Comparison of ENCODE assay signal across 31 mouse cellular contexts in the genomic region with DNA sequence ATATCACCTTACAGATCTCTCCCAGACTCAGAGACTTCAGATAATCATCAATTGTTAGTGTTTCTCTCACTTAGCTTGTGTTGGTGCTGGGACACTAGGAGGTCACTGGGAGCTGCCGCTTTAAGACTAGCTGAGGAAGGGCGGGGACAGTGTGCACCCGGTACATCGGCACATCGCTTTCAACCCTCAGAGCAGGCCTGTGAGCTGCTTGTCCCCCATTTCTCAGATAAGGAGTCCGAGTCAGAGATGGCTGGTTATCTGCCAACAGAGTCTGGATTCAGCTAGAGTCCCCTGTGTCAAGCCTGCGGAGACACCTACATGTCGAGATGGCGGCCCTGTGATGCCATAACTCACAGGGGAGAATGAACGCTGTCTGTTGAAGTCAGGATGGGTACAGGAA. TPM values are rescaled to one million over a fixed set of nuclear protein-coding genes. Genes with fewer than 3 reads are reported as not detected.
DNase-seq lines count a peak whose midpoint lies in the region; ATAC-seq and TF ChIP-seq lines count a peak whose summit lies in the region.
"Had no signal": no experiment of that assay in that cellular context is flagged by ENCODE, and none has a peak within 500 bp of the region (broad histone marks: within the 10 kb centered on the region; RNA-seq: fewer than 3 reads in every experiment).

No protein-coding gene starts in this region.

- H3K27ac ChIP-seq in heart, embryonic 11.5 days (ENCODE audit: low read depth, low read length), result no peak overlapping the region
- peak overlapping the region; percentile 43; the same call in 1 of the 2 replicates for H3K27ac ChIP-seq in layer of hippocampus, adult 2 months
- H3K27ac ChIP-seq in liver, embryonic 12.5 days, result peak overlapping the region; percentile 18; the same call in 1 of the 2 replicates
- H3K27ac ChIP-seq in midbrain, embryonic 16.5 days (ENCODE audit: low read length), result no peak overlapping the region
- H3K27ac ChIP-seq: embryonic facial prominence, embryonic 10.5 days; embryonic facial prominence, embryonic 15.5 days; forebrain, embryonic 13.5 days; hindbrain, embryonic 12.5 days; kidney, postnatal 0 days; limb, embryonic 10.5 days; limb, embryonic 15.5 days; lung, embryonic 15.5 days; neural tube, embryonic 12.5 days had no signal

- H3K9me3 ChIP-seq in heart, embryonic 11.5 days (replicated peaks; ENCODE audit: control insufficient read depth, low read length), result no peaks in the 10 kb centered on the region
- H3K9me3 ChIP-seq in liver, embryonic 12.5 days (replicated peaks), result no peaks in the 10 kb centered on the region
- H3K9me3 ChIP-seq in midbrain, embryonic 16.5 days (replicated peaks; ENCODE audit: control insufficient read depth, low read length, poor library complexity, severe bottlenecking), result no peaks in the 10 kb centered on the region
- H3K9me3 ChIP-seq: embryonic facial prominence, embryonic 10.5 days; embryonic facial prominence, embryonic 15.5 days; forebrain, embryonic 13.5 days; G1E; hindbrain, embryonic 12.5 days; limb, embryonic 10.5 days; limb, embryonic 15.5 days; lung, embryonic 15.5 days; neural tube, embryonic 12.5 days had no signal

- no peak overlapping the region for H3K4me3 ChIP-seq in heart, embryonic 11.5 days (ENCODE audit: low read depth, low read length)
- no peak overlapping the region for H3K4me3 ChIP-seq in layer of hippocampus, adult 2 months
- no peak overlapping the region for H3K4me3 ChIP-seq in liver, embryonic 12.5 days
- no peak overlapping the region for H3K4me3 ChIP-seq in midbrain, embryonic 16.5 days (ENCODE audit: low read depth, low read length)
- H3K4me3 ChIP-seq: embryonic facial prominence, embryonic 10.5 days; embryonic facial prominence, embryonic 15.5 days; forebrain, embryonic 13.5 days; hindbrain, embryonic 12.5 days; limb, embryonic 10.5 days; limb, embryonic 15.5 days; lung, embryonic 15.5 days; myocyte; neural tube, embryonic 12.5 days had no signal

- H3K27me3 ChIP-seq in heart, embryonic 11.5 days (ENCODE audit: control insufficient read depth, insufficient read depth, low read length), result no peaks in the 10 kb centered on the region
- H3K27me3 ChIP-seq in liver, embryonic 12.5 days (replicated peaks), result peaks cover 17% of the 10 kb centered on the region
- no peaks in the 10 kb centered on the region for H3K27me3 ChIP-seq in midbrain, embryonic 16.5 days (ENCODE audit: control insufficient read depth, insufficient read depth, low read depth, low read length)
- H3K27me3 ChIP-seq: embryonic facial prominence, embryonic 15.5 days; forebrain, embryonic 13.5 days; hindbrain, embryonic 12.5 days; limb, embryonic 15.5 days; lung, embryonic 15.5 days; neural tube, embryonic 12.5 days had no signal

- H3K9ac ChIP-seq in heart, embryonic 11.5 days (ENCODE audit: low read depth, low read length), result no peak overlapping the region
- H3K9ac ChIP-seq in liver, embryonic 12.5 days, result no peak overlapping the region
- no peak overlapping the region for H3K9ac ChIP-seq in midbrain, embryonic 16.5 days (ENCODE audit: low read depth, low read length)
- H3K9ac ChIP-seq: embryonic facial prominence, embryonic 15.5 days; forebrain, embryonic 13.5 days; hindbrain, embryonic 12.5 days; limb, embryonic 15.5 days; lung, embryonic 15.5 days; neural tube, embryonic 12.5 days had no signal

- 41% methylated on average over 10 of the region's 10 CpGs for WGBS in heart, embryonic 11.5 days (ENCODE audit: insufficient replicate concordance)
- WGBS in liver, embryonic 12.5 days (ENCODE audit: insufficient replicate concordance), result 37% methylated on average over 10 of the region's 10 CpGs
- WGBS in midbrain, embryonic 16.5 days, result 92% methylated on average over 10 of the region's 10 CpGs

- no peaks in the 10 kb centered on the region for H3K4me1 ChIP-seq in heart, embryonic 11.5 days (ENCODE audit: control insufficient read depth, insufficient read depth, low read length)
- peaks cover 10% of the 10 kb centered on the region for H3K4me1 ChIP-seq in liver, embryonic 12.5 days
- H3K4me1 ChIP-seq in midbrain, embryonic 16.5 days (ENCODE audit: control insufficient read depth, insufficient read depth, low read length), result peaks cover 4% of the 10 kb centered on the region; the same call in 1 of the 2 replicates

- H3K36me3 ChIP-seq in heart, embryonic 11.5 days (ENCODE audit: control insufficient read depth, insufficient read depth, low read length), result no peaks in the 10 kb centered on the region
- H3K36me3 ChIP-seq in liver, embryonic 12.5 days, result no peaks in the 10 kb centered on the region
- H3K36me3 ChIP-seq in midbrain, embryonic 16.5 days (ENCODE audit: control insufficient read depth, insufficient read depth, low read length), result no peaks in the 10 kb centered on the region
- H3K36me3 ChIP-seq: embryonic facial prominence, embryonic 10.5 days; embryonic facial prominence, embryonic 15.5 days; G1E; hindbrain, embryonic 12.5 days; limb, embryonic 10.5 days; limb, embryonic 15.5 days; lung, embryonic 15.5 days; neural tube, embryonic 12.5 days had no signal

- ATAC-seq in heart, embryonic 11.5 days (replicated peaks; ENCODE audit: insufficient number of reproducible peaks, low FRiP score, low TSS enrichment), result no peak
- ATAC-seq in liver, embryonic 12.5 days, result peak; percentile 88
- no peak for ATAC-seq in midbrain, embryonic 16.5 days
- ATAC-seq: forebrain, embryonic 13.5 days; intestine, embryonic 16.5 days had no signal

- TF ChIP-seq CTCF in layer of hippocampus, adult 2 months (conservative IDR thresholded peaks at IDR 0.05), result no peak

- DNase-seq in heart, adult 9 months (ENCODE audit: low spot score in 2 of 2), result no peak
- DNase-seq in layer of hippocampus, adult 2 months (ENCODE audit: low spot score in 2 of 2), result no peak
- no peak for DNase-seq in layer of hippocampus, adult 9-11 months
- DNase-seq in spleen, adult 18-20 months, result no peak
- DNase-seq: cerebellum, adult 8-10 months; cerebellum, postnatal 25 days; gastrocnemius, postnatal 10 days; kidney, adult 8-10 months; kidney, postnatal 4 days; lung, postnatal 36 days; right cerebral cortex, adult 18-20 months; thymus, adult 2 months; thymus, postnatal 36 days had no signal

- 0 out of 2 replicates have a peak overlapping the region, but pooled peaks have one; percentile 1 for H3K4me2 ChIP-seq in heart, embryonic 11.5 days
- peak overlapping the region; percentile 6; the same call in 1 of the 2 replicates for H3K4me2 ChIP-seq in liver, embryonic 12.5 days
- H3K4me2 ChIP-seq in midbrain, embryonic 16.5 days (ENCODE audit: low read length), result no peak overlapping the region
- H3K4me2 ChIP-seq: embryonic facial prominence, embryonic 15.5 days; forebrain, embryonic 13.5 days; hindbrain, embryonic 12.5 days; limb, embryonic 15.5 days; lung, embryonic 15.5 days; midbrain, embryonic 11.5 days; neural tube, embryonic 12.5 days had no signal

RNA-seq across cellular contexts. Expression of a gene that starts 13.5 kb away (rescaled TPM):
- 1.0 and 1.3 TPM in 2 replicates for polyA plus RNA-seq in heart, embryonic 11.5 days (2014; fragmentation: Nextera tagmentation; extraction: Ambion mirVana)
- total RNA-seq in layer of hippocampus, adult 2 months (2021), result 100 to 1,000 TPM; 166 to 181 TPM
- polyA plus RNA-seq in liver, embryonic 12.5 days (2016; fragmentation: Nextera tagmentation; extraction: Ambion mirVana), result 0.28 and 0.48 TPM in 2 replicates
- polyA plus RNA-seq in midbrain, embryonic 16.5 days (2015; fragmentation: Nextera tagmentation; extraction: Ambion mirVana), result 41.8 and 43.3 TPM in 2 replicates
- total RNA-seq: granulocyte monocyte progenitor cell, adult 5-6 weeks; megakaryocyte, adult 5-6 weeks had no signal

Comparison
In these comparisons a context has a peak if more than half of its experiments do, and no peak if none do; other contexts are left out.
1. H3K27ac ChIP-seq: peak in layer of hippocampus, adult 2 months (single experiment) and liver, embryonic 12.5 days (single experiment); none in heart, embryonic 11.5 days (single experiment) and midbrain, embryonic 16.5 days (single experiment).
2. RNA of a gene that starts 13.5 kb away (polyA plus RNA-seq): 41.8 to 43.3 TPM in midbrain, embryonic 16.5 days; 1.0 to 1.3 TPM in heart, embryonic 11.5 days and 0.28 to 0.48 TPM in liver, embryonic 12.5 days; every median in the first group is over 10 times any median in the second.